Mouse (Mus musculus) heart, embryonic 10.5 days (tissue): ENCODE results near the gene Muc1. TPM values are rescaled to one million over a fixed set of nuclear protein-coding genes. Genes with fewer than 3 reads are reported as not detected.
"Not testable (repeated sequence)": the region's sequence is repeated elsewhere in the genome, so short reads cannot be mapped to it uniquely, and the experiment has no call there.

Experiments
- DNase-seq: peaks from one replicate; pipeline ENCODE4 v3.0.0-alpha.2; 2017; ENCODE audit warnings: low spot score
- H3K27ac ChIP-seq: fragments of 300-500 bp; sonication (generic); 2 replicates; pipeline ENCODE4 v1.5.1; 2016; ENCODE audit warnings: mild to moderate bottlenecking
- H3K27me3 ChIP-seq: fragments of 300-500 bp; sonication (generic); 2 replicates; pipeline ENCODE4 v1.6.1; 2016; ENCODE audit warnings: mild to moderate bottlenecking; ENCODE audit not compliant: poor library complexity, insufficient read depth, severe bottlenecking
- H3K36me3 ChIP-seq: fragments of 300-500 bp; sonication (generic); 2 replicates; pipeline ENCODE4 v1.6.1; 2016; ENCODE audit warnings: mild to moderate bottlenecking, moderate library complexity
- H3K4me1 ChIP-seq: fragments of 300-500 bp; sonication (generic); 2 replicates; pipeline ENCODE4 v1.6.1; 2016; ENCODE audit warnings: mild to moderate bottlenecking
- H3K4me3 ChIP-seq: fragments of 300-500 bp; sonication (generic); 2 replicates; pipeline ENCODE4 v1.5.1; 2016; ENCODE audit warnings: mild to moderate bottlenecking, moderate library complexity
- H3K9me3 ChIP-seq: fragments of 300-500 bp; sonication (generic); 2 replicates; pipeline ENCODE4 v1.6.1; 2016; ENCODE audit warnings: mild to moderate bottlenecking, moderate library complexity
- WGBS: fragments of 180-500 bp; shearing (Covaris S2); methylation state at CpG from one replicate; pipeline ENCODE4 v1.1.7; 2016; 5-methylcytosine and 5-hydroxymethylcytosine counted together
- polyA plus RNA-seq: library from polyadenylated mRNA; unstranded; fragments of >200 nt; fragmentation: Nextera tagmentation; extraction: Ambion mirVana; gene quantifications from 2 replicates; pipeline ENCODE4 v1.2.1, GENCODE M21; 2016

The Muc1 gene
- polyA plus RNA-seq, 1 experiment from 2014 or later, result 0.11 TPM

DNA sequence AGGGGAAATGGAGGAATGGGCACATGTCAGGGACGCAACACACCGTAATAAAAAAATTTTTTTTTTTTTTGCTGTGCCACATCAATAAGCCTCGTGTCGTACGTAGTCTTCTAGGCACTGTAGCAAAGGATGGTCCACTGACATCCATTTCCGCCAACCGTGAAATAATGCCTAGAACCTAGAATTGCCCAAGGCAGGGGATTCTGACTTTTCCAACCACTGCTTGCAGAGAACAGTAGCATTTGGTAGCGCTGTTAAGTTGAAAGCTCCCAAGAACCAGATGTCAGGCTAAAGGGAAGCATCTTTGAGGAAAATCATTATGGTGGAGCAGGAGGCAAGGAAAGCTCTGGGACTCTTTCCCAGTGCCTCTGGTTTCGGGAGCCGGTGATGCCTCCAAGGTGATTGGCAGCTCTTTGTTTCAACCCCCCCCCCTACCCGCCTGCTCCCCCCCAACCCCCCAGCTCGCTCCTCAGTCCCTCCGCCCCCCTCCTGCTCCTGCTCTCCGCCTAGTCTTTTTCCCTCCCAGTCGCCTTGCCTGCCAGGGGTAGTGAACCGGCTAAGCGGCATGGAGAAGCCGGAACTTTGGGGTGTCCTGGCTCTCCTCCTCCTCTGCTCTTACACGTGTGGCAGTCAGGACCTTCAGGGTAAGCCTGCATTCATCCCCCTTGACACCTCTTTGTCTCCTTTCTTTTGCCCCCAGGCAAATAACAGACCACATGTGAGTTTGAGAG, 14.0 kb upstream of the Muc1 start, which contains the start of gene Thbs3:
Gene Thbs3 (plus strand): TSS at position 500 of the 731 bp plus-strand sequence.
- Histone ChIP-seq H3K9me3 (no peaks in the 10 kb centered on the region), H3K36me3 (peaks cover 17% of the 10 kb centered on the region), H3K4me1 (peaks cover 48% of the 10 kb centered on the region), H3K4me3 (peak within 1 kb of the TSS; percentile 96), H3K27ac (peak within 1 kb of the TSS; percentile 97), H3K27me3 (no peaks in the 10 kb centered on the region)
- no peak for DNase-seq
- 2% methylated on average over 19 of the region's 19 CpGs for WGBS

DNA sequence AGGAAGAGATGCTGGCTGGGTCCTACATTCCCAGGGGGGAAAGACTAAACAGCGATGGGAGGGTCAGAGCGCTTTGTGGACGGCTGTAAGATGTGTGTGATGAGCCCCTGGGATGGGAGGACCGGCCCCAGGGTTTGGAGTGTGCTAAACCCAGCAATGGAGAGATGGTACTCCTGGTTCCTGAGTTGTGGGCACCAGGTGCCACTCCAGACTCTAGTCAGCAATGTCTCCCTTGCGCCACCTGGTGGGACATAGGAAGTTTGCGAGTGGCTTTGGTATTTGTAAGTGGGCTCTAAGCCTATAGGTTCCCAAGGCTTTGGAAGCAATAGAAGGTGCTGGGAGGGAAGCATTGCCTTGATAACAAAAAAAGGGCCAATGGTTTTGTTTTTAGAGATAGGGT, 13.0 kb upstream of the Muc1 start:
- Histone ChIP-seq H3K27ac (peak overlapping the region; percentile 97), H3K36me3 (peaks cover 7% of the 10 kb centered on the region), H3K27me3 (no peaks in the 10 kb centered on the region), H3K4me1 (peaks cover 51% of the 10 kb centered on the region), H3K9me3 (no peaks in the 10 kb centered on the region), H3K4me3 (peak overlapping the region; percentile 96)
- DNase-seq, result peak; percentile 93
- under 1% methylated on average over 6 of the region's 6 CpGs for WGBS

DNA sequence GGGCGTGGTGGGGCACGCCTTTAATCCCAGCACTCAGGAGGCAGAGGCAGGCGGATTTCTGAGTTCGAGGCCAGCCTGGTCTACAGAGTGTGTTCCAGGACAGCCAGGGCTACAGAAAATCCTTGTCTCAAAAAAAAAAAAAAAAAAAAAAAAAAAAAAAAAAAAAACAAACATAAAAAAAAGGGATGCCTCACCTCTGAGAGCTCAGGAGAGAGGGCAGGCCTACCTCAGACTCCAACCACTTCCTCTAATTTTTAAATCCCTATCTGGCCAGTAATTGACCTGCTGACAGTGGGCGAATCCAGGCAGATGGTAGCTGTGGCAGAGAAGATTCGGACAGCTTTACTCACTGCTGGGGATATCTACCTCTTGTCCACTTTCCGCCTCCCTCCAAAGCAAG, 12.4 kb upstream of the Muc1 start:
- not testable (repeated sequence) for H3K9me3 ChIP-seq, H3K27ac ChIP-seq, H3K4me3 ChIP-seq, H3K27me3 ChIP-seq, DNase-seq, H3K36me3 ChIP-seq
- H3K4me1 ChIP-seq, result peaks cover 51% of the 10 kb centered on the region
- WGBS, result 72% methylated on average over 7 of the region's 7 CpGs

DNA sequence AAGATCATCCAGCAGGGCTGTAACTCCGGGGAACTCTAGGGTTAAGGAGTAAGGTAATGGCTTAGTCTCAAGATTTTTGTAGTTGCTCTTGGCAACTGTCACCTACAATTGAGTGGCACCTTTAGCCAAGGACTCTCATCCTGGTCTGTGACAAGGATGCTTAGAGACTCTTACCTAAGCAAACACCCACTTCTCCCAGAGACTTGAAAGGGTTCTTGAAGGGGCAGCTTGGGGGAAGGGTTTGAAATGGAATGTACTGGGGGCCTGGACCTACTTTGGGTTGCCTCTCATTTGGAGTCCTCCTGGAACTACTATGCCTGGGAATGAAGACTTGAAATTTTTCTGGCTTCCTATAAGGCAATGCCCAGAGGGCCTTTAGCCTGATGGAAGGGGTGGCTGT, 10.6 kb upstream of the Muc1 start:
- no peak for DNase-seq
- Histone ChIP-seq H3K4me3 (no peak overlapping the region), H3K27ac (no peak overlapping the region), H3K9me3 (no peaks in the 10 kb centered on the region), H3K27me3 (no peaks in the 10 kb centered on the region), H3K36me3 (peaks cover 3% of the 10 kb centered on the region; the same call in 1 of the 2 replicates), H3K4me1 (peaks cover 41% of the 10 kb centered on the region)
- WGBS, result 79% methylated on average over 1 of the region's 1 CpGs

DNA sequence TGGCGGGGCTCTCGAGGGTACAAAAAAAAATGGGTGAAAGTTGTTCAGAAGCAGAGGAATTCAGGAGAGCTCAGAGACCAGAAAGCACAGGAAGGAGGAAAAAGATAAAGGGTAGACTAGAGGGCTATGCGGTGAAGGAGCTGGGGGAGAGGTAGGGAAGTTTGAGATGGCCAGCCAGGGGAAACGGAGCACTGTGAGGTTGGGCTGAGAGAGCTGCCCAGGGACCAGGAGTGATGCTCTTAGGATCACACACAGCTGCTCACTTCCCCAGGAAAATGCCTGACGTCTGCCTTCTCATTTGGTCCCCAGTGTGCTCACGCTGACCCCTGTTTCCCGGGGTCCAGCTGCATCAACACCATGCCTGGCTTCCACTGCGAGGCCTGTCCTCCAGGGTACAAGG, 9.3 kb upstream of the Muc1 start:
- H3K36me3 ChIP-seq, result peaks cover 6% of the 10 kb centered on the region; the same call in 1 of the 2 replicates
- DNase-seq, result no peak
- H3K4me1 ChIP-seq, result peaks cover 43% of the 10 kb centered on the region
- H3K9me3 ChIP-seq, result no peaks in the 10 kb centered on the region
- H3K27ac ChIP-seq, result peak overlapping the region; percentile 74
- H3K27me3 ChIP-seq, result 0 out of 2 replicates have a peak, but pooled peaks cover 7% of the 10 kb centered on the region
- 27% methylated on average over 8 of the region's 8 CpGs for WGBS
- no peak overlapping the region for H3K4me3 ChIP-seq

DNA sequence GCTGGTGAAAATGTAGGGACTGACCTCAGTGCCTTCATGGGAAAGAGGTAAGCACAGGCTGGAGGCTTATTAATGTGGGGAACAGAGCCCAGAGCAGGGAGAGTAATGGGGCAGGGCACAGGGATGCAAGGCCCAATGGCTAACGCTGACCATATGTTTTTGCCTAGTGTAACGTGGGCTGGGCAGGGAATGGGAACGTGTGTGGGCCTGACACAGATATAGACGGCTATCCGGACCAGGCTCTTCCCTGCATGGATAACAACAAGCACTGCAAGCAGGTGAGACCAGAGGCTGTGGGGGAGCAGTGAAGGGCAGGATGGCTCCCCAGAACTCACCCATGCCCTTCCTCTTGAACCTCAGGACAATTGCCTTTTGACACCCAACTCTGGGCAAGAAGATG, 7.7 kb upstream of the Muc1 start:
- no peak for DNase-seq
- H3K36me3 ChIP-seq, result peaks cover 6% of the 10 kb centered on the region; the same call in 1 of the 2 replicates

DNA sequence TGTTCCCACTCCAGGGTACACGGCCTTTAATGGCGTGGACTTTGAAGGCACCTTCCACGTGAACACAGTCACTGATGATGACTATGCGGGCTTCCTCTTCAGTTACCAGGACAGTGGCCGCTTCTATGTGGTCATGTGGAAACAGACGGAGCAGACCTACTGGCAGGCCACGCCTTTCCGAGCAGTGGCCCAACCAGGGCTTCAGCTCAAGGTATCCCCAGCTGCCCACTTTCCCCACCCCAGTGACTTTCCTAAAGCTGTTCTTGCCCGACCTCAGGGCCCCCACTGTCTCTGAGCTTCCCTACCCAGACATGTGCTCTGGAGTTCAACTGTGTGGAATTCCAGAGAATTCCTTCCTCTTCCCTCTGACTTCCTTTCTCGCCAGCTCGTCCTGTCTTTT, 4.1 kb upstream of the Muc1 start:
- Histone ChIP-seq H3K27me3 (peaks cover 43% of the 10 kb centered on the region), H3K36me3 (peaks cover 6% of the 10 kb centered on the region; the same call in 1 of the 2 replicates), H3K4me1 (peaks cover 57% of the 10 kb centered on the region), H3K4me3 (no peak overlapping the region), H3K9me3 (no peaks in the 10 kb centered on the region), H3K27ac (no peak overlapping the region)
- 68% methylated on average over 11 of the region's 11 CpGs for WGBS
- DNase-seq, result no peak

More for the DNA sequence above, 7.7 kb upstream of the Muc1 start:
- Histone ChIP-seq H3K9me3 (no peaks in the 10 kb centered on the region), H3K4me1 (peaks cover 41% of the 10 kb centered on the region), H3K4me3 (no peak overlapping the region), H3K27me3 (peaks cover 23% of the 10 kb centered on the region), H3K27ac (no peak overlapping the region; the same call in 1 of the 2 replicates)
- WGBS, result 80% methylated on average over 5 of the region's 5 CpGs

DNA sequence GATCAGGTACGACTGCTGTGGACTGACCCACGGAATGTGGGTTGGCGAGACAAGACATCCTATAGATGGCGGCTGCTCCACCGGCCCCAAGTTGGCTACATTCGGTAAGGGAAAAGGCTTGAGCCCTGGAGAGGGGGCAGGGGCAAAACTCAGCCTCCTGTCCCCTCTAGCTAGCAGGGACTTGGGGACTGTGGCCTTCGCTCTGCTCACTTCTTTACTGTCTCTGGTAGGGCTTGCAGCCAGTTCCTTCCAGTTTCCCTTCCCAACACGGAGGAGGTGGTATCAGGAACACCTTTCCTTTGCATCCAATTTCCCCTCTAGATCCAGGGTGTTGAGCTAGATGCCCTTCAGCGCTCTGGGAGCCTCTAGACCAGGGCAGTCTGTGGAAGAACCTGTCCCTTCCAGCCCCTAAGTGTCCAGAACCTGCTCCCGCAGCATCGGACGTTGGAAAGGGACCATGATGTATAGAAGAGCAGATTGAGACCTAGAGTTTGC, 3.5 kb upstream of the Muc1 start:
- peaks cover 53% of the 10 kb centered on the region for H3K4me1 ChIP-seq
- peaks cover 6% of the 10 kb centered on the region; the same call in 1 of the 2 replicates for H3K36me3 ChIP-seq
- H3K27ac ChIP-seq, result peak overlapping the region; percentile 7; the same call in 1 of the 2 replicates
- no peaks in the 10 kb centered on the region for H3K9me3 ChIP-seq
- H3K27me3 ChIP-seq, result peaks cover 49% of the 10 kb centered on the region
- peak overlapping the region; percentile 64; the same call in 1 of the 2 replicates for H3K4me3 ChIP-seq
- 65% methylated on average over 12 of the region's 12 CpGs for WGBS
- DNase-seq, result no peak

DNA sequence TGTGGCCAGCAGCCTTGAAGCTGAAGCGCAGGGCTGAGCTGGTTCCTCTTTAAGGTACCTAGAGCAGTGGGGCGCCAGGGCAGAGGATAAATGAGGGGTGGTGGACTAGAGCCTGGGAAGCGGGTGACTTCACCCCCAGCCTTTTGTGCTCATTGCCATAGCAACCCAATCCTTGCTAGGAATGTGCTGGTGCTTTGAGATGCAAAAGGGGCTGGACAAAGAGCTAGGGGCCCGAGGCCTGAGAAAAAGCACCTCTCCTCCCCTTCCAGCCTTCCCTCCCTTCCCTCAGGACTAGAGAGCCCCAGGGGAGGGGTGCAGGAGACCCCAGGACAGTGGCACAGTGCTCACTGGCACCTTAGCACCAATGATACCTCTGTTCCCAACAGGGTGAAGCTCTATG, 2.9 kb upstream of the Muc1 start:
- Histone ChIP-seq H3K27ac (peak overlapping the region; percentile 62), H3K27me3 (peaks cover 54% of the 10 kb centered on the region)

DNA sequence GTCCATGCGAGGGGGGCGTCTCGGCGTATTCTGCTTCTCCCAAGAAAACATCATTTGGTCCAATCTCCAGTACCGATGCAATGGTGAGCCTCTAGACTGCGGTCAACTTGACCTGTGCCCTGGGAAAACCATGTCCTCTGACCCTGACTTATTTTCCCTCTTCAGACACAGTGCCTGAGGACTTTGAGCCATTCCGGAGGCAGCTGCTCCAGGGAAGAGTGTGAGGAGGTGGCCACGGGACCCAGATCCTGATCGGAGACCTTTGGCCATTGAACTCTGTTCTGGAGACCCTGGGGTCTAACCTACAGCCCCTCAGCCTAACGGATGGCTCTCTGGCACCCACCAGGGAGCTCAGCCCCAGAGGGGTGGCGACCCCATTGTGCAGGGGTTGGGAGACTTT, 2.5 kb upstream of the Muc1 start:
- H3K27ac ChIP-seq, result peak overlapping the region; percentile 85; the same call in 1 of the 2 replicates

More for the DNA sequence above, 2.9 kb upstream of the Muc1 start:
- Histone ChIP-seq H3K9me3 (no peaks in the 10 kb centered on the region), H3K4me1 (peaks cover 53% of the 10 kb centered on the region), H3K4me3 (peak overlapping the region; percentile 64), H3K36me3 (peaks cover 6% of the 10 kb centered on the region; the same call in 1 of the 2 replicates)
- no peak for DNase-seq
- 54% methylated on average over 4 of the region's 4 CpGs for WGBS

DNA sequence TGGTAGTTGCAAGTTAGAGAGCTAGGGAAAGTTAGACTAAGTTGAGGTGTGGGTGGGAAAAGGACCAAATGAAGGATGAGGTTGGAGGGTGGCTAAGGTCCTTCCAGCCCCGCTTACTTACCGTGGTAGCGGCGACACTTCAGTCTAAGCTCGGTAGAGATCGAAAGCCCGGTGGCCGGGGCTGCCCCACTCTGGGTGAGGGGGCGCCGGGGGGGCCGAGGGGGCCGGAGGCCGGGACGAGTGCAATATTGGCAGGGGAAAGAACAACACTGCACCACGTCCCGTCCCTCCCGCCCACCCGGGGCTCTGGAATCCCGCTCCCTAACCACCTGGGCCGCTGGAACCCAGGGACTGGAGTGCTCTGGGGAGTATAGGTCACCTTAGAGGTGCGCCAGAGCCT, 2.0 kb upstream of the Muc1 start, which contains the start of gene Mtx1:
Gene Mtx1 (minus strand): TSS at position 189 of the 400 bp plus-strand sequence.
- peak within 1 kb of the TSS; percentile 85 for H3K27ac ChIP-seq
- H3K9me3 ChIP-seq, result no peaks in the 10 kb centered on the region
- peaks cover 64% of the 10 kb centered on the region for H3K27me3 ChIP-seq
- DNase-seq, result no peak
- peak within 1 kb of the TSS; percentile 64 for H3K4me3 ChIP-seq
- peaks cover 3% of the 10 kb centered on the region; the same call in 1 of the 2 replicates for H3K36me3 ChIP-seq
- H3K4me1 ChIP-seq, result peaks cover 53% of the 10 kb centered on the region
- WGBS, result 5% methylated on average over 21 of the region's 21 CpGs

More for the DNA sequence above, 2.5 kb upstream of the Muc1 start:
- 35% methylated on average over 11 of the region's 11 CpGs for WGBS
- peaks cover 5% of the 10 kb centered on the region; the same call in 1 of the 2 replicates for H3K36me3 ChIP-seq
- no peak for DNase-seq
- H3K4me1 ChIP-seq, result peaks cover 53% of the 10 kb centered on the region
- H3K4me3 ChIP-seq, result peak overlapping the region; percentile 64
- H3K27me3 ChIP-seq, result peaks cover 59% of the 10 kb centered on the region
- H3K9me3 ChIP-seq, result no peaks in the 10 kb centered on the region

DNA sequence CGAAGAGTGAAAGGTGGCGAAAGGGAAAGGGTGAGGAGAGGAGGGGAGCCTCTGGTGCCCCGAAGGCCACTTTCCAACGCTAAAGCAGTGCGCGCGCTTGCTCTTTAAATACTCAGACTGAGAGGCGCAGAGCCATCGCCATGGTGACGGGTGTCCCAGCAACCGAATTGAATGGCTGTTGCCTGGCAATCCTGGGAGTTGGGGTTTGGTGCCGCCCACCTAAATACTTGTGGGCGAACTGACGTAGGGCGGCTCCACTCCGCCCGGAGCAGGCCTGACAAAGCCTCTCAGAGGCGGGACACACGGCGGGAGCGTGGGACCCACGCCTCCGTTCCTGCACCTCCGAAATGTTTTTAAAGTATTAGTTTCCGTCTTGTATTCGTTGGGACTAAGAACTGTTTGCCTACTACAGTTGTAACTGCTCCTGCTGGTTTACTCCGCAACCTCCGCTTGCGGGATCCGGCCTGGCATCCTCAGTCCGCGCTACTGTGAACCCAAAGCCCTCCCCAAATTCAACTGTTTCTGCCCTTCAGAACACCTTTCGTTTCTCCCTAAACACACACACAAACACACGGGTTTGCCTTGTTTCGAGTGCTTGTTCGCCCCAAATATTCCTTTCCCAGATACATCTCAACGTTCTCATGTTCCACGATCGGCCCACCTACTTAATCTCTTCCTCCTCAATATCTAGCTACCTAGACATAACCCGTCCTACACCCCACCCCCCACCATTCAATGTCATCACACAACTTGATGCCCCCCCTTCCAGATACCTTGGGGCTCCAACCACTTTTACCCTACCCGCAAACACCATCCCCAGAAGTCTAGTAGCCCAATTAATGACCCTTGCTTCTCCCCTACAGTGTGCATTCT, 1.3 kb upstream of the Muc1 start:
- Histone ChIP-seq H3K4me3 (peak overlapping the region; percentile 64), H3K27ac (peak overlapping the region; percentile 85)

More for the DNA sequence above, 1.3 kb upstream of the Muc1 start:
- H3K36me3 ChIP-seq, result peaks cover 3% of the 10 kb centered on the region; the same call in 1 of the 2 replicates
- H3K4me1 ChIP-seq, result peaks cover 53% of the 10 kb centered on the region
- DNase-seq, result peak; percentile 96
- no peaks in the 10 kb centered on the region for H3K9me3 ChIP-seq
- 4% methylated on average over 41 of the region's 41 CpGs for WGBS
- H3K27me3 ChIP-seq, result peaks cover 71% of the 10 kb centered on the region
